Mouse (Mus musculus): ENCODE data around the gene Chst4.

The Chst4 gene

DNA sequence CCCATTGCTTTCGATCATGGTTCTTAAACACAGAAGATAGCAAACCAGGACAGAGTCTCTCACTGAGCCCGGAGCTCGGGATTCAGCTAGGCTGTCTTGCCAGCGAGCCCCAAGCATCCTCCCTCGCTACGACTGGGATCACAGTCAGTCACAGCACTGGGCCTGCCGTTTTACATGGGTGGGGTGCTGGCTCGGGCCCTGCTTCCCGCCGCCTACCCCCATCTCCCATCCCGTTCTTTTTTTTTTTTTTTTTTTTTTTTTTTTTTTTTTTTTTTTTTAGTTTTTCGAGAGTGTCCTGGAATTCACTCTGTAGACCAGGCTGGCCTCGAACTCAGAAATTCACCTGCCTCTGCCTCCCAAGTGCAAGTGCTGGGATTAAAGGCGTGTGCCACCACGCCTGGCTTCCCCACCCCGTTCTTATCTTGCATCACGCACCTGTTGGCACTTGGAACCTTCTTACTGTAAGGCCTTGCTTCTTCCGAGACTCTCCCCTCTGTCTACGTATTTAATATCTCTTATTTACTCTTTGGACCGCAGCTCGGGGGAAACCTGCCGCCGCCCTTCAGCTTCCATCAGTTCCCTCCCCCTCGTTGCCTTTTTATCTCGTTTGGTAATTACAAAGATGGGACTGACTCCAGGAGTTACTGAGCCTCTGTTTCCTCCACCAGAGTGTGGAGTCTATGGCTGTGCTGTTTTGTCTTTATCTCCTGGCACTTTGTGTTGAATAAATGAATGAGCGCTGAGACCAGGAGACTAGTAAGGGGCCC is 31.1 kb downstream of the Chst4 start:
- no peak for DNase-seq (ENCODE audit: low read depth, low spot score)

DNA sequence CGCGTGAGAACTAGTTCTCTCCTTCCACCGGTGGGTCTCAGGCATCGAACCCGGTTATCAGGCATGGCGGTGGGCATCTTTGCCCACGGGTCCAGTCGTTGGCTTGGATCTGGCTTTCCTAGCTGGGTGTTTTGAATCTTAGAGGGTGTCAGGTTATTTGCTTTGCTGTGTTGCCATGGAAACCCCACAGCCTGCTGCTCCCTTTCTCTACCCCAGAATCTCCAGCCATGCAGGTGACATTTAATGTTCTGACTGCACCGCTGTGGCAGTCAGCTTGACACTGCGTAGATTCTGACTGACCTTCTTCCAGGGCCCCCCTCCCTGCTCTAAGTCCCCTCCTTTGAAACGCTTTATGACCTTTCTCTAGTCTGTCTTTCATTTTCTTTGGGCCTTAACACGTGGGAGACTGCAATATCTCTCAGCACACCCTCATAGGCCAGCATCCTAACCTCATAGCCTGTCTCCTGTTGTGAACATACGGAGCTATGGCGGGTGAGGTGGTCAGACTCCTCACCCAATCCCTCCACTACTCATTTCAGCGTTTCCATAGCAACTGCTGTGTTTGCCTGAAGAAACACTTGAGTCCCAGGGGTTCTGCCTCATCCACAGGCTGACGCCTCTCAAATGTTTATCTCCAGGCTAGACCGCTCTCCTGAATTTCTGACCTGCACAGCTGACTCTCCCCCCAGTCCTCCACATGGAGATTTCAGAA is 33.1 kb downstream of the Chst4 start:
- DNase-seq (ENCODE audit: low read depth, low spot score), result no peak

- DNase-seq (ENCODE audit: low read depth, low spot score), result no peak
Measured at GRCm38 (mm10) chr8:110004300-110004699, 35.2 kb downstream of the Chst4 start.

DNA sequence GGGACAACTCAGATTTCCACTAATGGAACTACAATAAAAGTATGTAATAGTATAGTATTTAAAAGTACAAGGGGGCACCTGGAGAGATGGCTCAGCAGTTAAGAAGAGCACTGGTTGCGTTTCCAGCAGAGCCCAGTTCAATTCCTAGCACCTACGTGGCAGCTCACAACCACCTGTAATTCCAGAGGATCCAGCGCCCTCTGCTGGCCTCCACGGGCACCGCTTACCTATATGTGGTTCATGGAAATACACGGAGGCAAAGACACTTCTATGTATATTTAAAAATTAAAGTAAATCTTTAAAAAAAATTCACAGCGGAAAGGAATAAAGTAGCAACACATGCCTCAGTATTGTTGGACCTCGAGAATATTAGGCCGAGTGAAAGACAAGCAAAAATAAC is 36.6 kb downstream of the Chst4 start:
- DNase-seq (ENCODE audit: low read depth, low spot score), result no peak

DNA sequence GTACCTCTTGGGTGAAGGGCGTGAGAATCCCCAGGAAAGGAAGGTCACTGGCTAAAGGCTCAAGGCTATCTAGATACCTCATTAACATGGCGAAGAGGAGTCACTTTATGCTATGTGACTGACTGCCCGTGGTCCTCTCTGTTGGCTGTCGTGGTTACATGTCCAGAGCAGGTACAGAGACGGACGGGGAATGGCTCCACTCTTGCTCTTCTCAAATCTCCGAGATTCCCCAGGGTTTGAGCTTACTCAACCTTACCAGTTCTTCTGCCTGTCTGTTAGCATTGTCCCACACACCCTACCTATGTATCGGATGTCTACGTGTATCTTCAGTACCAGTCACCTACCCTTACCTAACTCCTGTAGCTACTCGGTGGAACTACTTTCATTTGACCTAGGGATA is 39.6 kb downstream of the Chst4 start:
- DNase-seq (ENCODE audit: low read depth, low spot score), result no peak

GRCm38 (mm10) chr8:109998066-109998465 is 41.5 kb downstream of the Chst4 start:
- DNase-seq (ENCODE audit: low read depth, low spot score), result no peak

DNA sequence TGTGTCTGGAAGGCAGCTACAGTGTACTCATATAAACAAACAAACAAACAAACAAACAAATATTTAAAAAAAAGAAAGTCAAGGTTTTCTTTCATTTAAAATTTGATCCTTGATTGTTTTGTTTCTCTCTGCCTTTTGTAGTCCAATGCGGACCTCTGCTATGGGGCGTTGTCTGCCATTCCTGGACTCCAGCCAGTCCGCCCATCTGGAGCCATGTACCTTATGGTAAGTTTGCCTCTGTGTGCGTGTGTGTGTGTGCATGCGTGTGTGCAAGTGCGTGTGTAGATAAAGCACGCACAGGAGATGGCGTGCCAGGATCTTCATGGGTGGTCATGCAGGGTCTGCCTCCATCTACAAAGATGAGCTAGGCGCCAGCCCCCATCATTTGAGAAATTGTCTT is 42.2 kb downstream of the Chst4 start:
- no peak for DNase-seq (ENCODE audit: low read depth, low spot score)

- no peak for DNase-seq (ENCODE audit: low read depth, low spot score)
Measured at GRCm38 (mm10) chr8:109992951-109993350, 46.6 kb downstream of the Chst4 start.

- DNase-seq (ENCODE audit: low read depth, low spot score), result no peak
Measured at GRCm38 (mm10) chr8:109992166-109992565, 47.4 kb downstream of the Chst4 start.

DNA sequence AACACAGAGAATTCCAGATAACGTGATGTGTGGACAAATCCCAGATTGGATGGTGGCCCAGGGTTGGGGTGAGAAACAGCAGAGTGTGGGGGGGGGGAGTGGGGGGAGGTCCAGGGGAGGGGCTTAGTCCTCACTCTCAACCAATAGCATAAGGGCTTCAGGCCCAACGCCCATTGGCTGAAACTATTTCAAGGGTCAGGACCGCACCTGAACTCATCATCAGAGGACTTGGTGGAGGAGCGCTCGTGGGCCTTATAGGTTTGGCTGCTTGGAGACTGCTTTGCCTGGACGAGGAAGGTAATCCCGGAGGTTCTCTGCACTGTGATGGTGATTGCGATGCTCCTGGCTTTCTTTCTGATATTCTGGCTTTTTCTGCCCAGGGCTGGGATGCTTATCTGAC is 49.3 kb downstream of the Chst4 start, which contains the start of gene Tat:
TSS of gene Tat (plus strand) at position 214 of the 400 bp plus-strand sequence.
- DNase-seq (ENCODE audit: low read depth, low spot score), result no peak

DNA sequence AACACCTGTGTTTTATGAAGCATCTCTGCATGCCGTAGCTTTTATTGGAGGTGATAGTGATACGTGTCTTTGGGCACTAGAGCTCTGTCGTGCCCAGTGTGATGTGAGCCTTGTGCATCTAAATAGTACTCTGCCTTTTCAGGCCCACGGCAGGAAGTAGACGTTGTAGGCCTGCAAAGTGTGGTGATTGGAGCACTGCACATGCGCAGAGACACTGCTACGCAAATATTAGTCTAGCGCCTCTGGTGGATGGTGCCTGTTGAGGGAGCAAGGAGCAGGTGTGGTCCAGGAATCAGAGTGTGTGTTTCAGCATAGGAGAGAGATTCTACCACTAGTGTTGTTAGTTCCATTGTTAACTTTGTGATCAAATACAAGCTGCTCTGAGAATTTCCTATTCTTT is 50.4 kb downstream of the Chst4 start:
- no peak for DNase-seq (ENCODE audit: low read depth, low spot score)

GRCm38 (mm10) chr8:109987776-109988175 is 51.8 kb downstream of the Chst4 start:
- no peak for DNase-seq (ENCODE audit: low read depth, low spot score)

GRCm38 (mm10) chr8:109986384-109986783 is 53.2 kb downstream of the Chst4 start:
- DNase-seq (ENCODE audit: low read depth, low spot score), result no peak

DNA sequence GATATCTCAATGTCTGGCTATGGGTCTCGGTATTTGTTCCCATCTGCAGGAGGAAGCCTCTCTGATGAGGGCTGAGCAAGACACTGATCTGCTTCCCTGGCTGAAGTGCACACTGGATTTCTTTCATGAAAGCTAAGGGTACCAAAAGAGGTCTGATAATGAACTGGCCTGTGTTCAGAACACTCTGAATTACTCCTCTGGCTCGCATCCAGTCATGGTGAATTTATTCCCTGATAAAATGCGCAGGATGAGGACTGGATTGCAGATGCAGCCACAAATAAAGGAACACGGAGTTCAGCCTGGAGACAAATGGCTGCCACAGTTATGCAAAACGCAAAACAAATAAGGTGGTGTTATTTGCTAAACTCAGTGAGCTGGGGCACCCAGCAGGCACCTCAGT is 55.6 kb downstream of the Chst4 start:
- DNase-seq (ENCODE audit: low read depth, low spot score), result no peak

- no peak for DNase-seq (ENCODE audit: low read depth, low spot score)
Measured at GRCm38 (mm10) chr8:109982386-109983105, 57.0 kb downstream of the Chst4 start.

GRCm38 (mm10) chr8:109979339-109979738 is 60.2 kb downstream of the Chst4 start:
- DNase-seq (ENCODE audit: low read depth, low spot score), result no peak

Measured in retina, postnatal 7 days (tissue).